Mouse (Mus musculus): ENCODE measurements at regions not wholly inside any gene's neighbourhood (a gene's known extent, or its start where the extent isn't known, plus 50 kb on each side); places are given as distances from the start of the nearest gene placed in this dataset.
"Not testable (repeated sequence)": the region's sequence is repeated elsewhere in the genome, so short reads cannot be mapped to it uniquely, and the experiment has no call there.

GRCm38 (mm10) chr10:117478202-117478930 lies 98.6 kb upstream of the Cpsf6 start:
- no peak for DNase-seq (ENCODE audit: low spot score in 2 of 2)

DNA sequence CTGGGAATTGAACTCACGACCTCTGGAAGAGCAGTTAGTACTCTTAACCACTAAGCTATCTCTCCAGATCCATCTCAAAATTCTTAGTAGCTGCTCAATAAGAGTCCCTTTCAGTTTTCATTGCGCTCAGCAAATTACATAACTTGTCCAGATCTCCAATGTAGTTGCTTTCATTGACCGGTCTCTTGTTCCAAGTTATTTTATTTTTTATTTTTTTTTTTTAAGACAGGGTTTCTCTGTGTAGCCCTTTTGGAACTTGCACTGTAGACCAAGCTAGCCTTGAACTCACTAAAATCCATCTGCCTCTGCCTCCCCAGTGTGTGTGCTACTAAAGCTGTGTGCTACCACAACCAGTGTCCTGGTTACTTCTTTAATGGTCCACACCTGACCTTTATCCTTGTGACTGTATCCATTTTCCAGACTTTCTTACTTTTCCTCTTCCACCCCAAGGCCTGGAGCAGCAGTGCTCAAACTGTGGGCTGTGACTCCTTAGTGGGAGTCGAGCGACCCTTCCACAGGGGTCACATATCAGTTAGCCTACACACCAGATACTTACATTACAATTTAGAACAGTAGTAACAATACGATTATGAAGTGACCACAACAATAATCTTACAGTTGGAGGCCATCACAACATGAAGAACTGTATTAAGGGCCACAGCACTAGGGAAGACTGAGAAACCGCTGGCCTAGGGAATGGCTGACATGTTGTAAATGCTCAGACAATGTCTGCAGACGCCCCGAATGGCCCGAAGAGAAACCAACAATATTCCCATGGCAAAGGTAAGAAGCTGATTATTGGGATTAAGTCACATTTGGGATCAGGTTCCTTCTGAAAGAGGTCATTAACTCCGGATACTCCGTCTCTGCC lies 97.8 kb upstream of the Cpsf6 start:
- DNase-seq (ENCODE audit: low spot score in 2 of 2), result no peak

DNA sequence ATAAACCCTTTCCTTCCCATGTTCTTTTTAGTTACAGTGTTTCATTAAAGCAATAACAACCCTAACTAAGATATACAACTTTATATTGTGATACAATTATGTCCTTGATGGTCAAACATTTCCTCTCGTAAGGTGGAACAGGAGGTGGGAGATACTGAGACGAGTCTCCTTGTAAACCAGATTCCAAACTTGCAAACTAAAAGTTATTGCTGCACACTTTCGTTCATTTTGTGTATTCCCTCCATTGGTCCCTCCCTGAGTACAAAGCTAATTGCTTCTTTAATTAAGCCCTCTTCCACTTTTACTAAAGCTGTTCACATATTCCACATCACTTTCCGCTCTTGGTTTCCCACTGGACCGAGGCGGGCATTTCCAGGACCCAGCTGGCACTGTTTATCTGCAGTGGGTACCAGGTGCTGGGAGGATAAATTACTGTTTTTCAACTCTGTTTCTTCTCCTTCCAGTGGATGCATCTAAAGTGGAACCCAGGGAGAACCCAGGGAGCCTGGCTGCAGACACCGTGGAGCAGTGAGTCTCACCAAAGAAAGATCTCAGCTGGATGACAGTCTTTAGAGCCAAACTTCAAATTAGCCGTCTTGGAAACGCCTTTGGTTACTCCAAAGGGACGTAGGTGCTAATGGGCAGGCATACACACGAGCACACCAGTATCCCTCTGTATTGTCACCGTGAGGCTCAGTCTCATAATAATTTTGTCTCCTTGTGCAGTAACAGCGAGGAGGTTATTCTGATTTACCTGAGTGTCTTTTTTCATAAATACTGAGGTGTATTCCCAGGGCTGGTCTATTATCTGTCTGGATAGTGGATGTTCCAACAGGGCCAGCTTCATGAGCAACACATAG lies 95.5 kb upstream of the Cpsf6 start:
- DNase-seq (ENCODE audit: low spot score in 2 of 2), result no peak

DNA sequence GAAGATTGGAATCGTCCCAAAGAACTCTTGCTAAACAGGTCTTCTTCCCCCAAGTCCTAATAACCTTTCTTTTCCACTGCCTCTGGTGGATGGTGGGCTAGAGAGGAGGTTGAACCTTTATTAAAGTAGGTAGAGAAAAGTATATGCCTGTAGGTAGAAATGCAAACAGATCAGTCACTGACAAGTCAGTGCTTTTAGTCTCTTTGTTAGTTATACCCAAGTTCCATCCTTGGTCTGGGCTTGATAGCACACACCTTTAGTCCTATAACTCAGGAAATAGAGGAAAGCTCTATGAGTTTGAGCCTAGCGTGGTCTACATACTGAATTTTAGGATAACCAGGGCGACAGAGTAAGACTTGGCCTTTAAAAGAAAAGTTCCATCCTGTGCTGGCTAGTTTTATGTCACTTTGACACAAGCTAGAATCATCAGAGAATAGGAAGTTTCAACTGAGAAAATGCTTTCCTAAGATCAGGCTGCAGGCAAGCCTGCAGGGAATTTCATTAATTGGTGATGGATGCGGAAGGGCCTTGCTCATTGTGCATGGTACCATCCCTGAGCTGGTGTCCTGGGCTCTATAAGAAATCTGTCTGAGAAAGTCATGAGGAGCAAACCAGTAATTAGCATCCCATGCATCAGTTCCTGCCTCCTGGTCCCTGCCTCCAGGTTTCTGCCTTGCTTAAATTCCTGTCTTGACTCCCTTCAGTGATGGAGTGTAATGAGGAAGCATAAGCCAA lies 94.7 kb upstream of the Cpsf6 start:
- DNase-seq (ENCODE audit: low spot score in 2 of 2), result no peak

- DNase-seq (ENCODE audit: low spot score in 2 of 2), result no peak
These were observed 93.7 kb upstream of the Cpsf6 start for GRCm38 (mm10) chr10:117473471-117473870.

GRCm38 (mm10) chr10:117472568-117472930 lies 92.7 kb upstream of the Cpsf6 start:
- DNase-seq (ENCODE audit: low spot score in 2 of 2), result no peak

DNA sequence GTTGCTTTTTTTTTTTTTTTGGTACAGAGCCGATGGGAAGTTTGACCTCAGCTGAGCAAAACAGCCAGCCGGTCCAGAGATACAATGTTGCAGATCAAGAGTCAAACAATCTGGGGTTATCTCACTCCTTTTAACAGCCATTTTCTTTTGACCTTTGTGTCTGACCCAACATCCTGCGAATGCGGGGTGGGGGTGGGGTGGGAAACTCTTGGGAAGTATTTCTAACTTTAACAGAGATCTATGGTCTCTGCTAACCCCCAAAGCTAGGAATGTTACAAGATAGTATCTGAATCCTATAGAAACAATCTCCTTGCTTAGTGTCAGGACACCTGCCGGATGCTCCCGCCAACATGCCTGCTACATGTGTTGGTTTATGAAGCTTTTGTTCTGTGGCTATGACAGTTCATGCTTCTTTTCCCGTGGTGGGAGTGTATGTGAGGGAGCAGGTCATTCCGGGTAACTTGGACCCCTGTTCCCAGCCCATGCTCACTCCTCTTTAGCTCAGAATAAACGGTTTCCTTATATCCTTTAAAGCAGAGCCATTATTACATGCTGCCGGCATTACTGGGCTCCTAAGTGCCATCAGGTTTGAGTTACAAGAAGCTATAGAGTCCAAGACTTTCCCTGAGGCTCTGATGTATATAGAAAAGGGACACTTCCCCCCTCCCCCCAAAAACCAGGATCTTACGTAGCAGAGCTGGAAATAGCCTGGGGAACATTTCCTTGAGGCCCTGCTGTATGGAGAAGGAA lies 92.2 kb upstream of the Cpsf6 start:
- DNase-seq (ENCODE audit: low spot score in 2 of 2), result no peak

DNA sequence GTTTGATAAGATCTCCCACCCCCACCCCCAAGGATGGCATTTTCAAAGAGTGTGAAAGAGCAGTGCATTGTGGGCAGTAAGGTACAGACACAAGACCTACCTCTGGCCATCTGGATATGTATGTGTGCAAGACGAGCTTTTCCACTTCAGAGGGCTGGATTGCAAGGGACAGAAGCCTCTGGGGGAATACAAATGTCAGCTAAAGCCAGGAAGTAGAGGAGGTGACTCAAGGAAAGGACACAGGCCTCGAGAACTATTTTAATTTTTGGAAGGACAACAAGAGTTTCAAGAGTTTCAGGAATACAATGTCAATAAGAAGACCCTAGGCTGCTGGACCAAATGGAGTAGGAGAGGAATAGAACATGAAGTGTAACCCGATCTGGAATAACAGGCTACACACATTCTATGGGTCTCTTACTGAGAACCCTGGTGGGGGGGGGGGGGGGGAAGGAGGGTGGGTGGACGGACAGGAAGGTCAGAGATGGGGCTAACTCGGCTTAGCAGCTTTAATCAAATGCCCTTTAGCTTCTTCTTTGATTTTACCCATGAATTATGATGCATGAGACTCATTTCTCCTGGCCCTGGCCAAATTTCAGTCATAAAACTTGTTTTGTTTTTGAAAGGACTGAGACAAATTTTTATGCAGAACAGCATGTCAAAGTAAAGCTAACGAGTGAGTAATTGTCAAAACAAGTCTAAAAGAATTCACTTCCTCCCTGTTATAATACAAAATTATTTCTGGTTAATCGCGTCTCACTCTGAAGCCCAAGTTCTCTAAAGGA lies 91.4 kb upstream of the Cpsf6 start:
- no peak for DNase-seq (ENCODE audit: low spot score in 2 of 2)

GRCm38 (mm10) chr10:117470481-117470880 lies 90.7 kb upstream of the Cpsf6 start:
- no peak for DNase-seq (ENCODE audit: low spot score in 2 of 2)

DNA sequence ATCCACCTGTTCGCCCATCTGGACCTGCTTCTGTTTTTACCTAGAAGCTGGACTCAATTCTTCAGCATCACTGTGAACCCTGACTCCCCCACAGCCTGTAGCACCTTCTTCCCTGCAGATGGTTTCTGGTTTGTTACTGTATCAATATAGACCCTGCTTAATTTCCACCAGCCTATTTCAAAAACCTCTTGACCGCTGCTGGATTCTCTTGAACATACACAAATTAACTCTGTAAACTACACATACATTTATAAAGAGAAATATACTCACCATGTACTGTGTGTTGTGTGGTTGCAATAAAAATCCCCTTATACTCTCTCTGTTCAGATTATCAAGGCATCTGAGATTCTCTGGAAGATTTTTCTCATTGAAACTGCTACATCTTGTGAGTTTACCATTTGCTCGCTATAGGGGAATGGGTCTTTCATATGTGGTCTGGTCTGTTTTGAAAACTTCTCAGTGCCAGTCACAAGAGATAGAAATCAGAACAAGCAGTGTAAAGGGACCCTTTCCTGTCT lies 89.8 kb upstream of the Cpsf6 start:
- DNase-seq (ENCODE audit: low spot score in 2 of 2), result no peak

- DNase-seq (ENCODE audit: low spot score in 2 of 2), result no peak
These were observed 89.2 kb upstream of the Cpsf6 start for GRCm38 (mm10) chr10:117468931-117469572.

DNA sequence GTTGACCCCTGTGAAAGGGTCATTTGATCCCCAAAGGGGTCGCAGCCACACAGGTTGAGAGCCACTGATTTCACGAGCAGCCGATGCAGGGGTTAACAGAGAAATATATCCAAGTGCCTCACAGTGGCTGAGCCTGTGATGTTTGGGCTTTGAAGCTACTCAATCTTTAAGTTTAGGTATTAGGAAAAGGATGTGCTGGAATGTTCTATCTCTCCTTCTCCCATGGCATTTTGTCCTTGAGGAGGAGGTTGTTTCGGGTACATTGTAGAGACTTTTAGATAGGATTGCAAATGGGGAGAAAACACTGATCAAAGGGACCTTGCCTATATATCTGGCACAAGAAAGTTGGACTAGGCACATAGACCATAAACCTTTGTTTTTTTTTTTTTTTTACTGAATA lies 88.6 kb upstream of the Cpsf6 start:
- no peak for DNase-seq (ENCODE audit: low spot score in 2 of 2)

GRCm38 (mm10) chr10:117467161-117467560 lies 87.3 kb upstream of the Cpsf6 start:
- DNase-seq (ENCODE audit: low spot score in 2 of 2), result no peak

DNA sequence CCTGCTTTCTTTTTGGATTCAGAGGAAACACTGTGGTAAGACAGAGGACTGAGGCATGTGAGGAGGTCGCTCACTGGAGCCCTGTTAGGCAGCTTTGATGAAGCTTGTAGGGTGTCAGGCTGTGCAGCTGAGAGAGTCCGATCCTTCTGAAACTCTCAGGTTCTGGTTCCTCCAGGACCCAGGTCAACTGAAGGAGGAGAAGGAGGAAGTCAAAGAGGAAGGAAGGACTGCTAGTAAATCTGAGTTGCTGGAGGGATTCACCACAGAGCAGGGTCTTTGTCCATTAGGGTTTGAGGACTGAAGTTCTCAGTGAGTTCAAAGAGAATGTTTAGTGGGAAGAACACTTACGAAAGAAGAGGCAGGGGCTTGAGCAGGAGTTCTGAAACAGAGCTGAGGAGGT lies 86.6 kb upstream of the Cpsf6 start:
- DNase-seq (ENCODE audit: low spot score in 2 of 2), result no peak

GRCm38 (mm10) chr10:117465671-117466250 lies 85.9 kb upstream of the Cpsf6 start:
- DNase-seq (ENCODE audit: low spot score in 2 of 2), result no peak

DNA sequence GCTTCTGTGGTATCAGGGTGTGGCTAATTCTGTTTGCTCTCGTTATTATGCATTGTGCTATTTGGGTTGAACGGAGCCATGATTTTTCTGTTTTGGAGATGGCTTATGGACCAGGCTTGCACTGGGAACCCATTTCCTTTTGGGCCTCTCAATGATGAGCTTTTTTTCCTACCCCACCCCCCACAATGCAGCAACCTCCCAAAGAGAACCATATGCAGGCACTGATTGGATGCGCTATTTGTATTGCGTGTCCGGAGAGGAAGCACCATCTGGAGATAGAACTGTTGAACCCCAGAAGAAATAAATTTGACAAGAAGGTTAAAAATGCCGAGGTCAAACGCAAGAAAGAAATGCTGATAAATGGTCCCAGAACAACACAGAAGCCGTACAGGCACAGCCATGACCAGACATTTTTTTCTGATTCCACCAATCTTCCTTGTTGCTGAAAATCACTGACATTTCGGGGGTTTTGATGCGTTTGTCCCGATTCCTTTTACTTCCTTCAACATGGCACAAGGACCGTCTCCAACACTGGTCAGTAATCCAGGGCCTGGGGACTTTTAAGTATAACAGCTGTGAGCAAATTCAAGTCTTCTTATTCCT lies 85.3 kb upstream of the Cpsf6 start:
- DNase-seq (ENCODE audit: low spot score in 2 of 2), result no peak

DNA sequence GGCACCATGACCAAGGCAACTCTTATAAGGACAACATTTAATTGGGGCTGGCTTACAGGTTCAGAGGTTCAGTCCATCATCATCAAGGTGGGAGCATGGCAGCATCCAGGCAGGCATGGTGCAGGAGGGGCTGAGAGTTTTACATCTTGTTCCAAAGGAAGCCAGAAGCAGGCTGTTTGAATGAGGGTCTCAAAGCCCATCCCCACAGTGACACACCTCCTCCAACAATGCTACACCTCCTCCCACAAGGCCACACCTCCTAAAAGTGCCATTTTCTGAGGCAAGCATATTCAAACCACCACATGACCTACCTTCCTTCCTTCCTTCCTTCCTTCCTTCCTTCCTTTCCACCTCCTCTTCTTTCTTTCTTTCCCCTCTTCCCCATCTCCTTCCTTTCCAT lies 84.5 kb upstream of the Cpsf6 start:
- not testable (repeated sequence) for DNase-seq (ENCODE audit: low spot score in 2 of 2)

DNA sequence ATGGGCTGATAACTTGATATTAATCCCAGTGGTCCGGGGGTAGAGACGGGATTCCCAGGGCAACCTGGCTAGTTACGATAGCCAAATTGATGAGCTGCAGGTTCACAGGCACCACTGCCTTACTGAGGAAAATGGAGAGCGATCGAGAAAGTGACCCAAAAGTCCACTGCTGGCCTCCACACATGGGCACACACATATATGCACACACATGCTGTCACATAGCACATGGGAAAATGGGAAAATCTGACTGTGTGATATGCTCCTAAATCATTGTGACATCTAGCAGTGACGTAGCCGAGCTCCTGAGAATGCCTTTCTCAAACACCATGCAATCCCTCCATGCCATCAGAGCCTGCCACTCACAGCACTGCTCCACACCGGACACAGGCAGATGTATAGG lies 83.8 kb upstream of the Cpsf6 start:
- DNase-seq (ENCODE audit: low spot score in 2 of 2), result no peak

GRCm38 (mm10) chr10:117462921-117463320 lies 83.1 kb upstream of the Cpsf6 start:
- DNase-seq (ENCODE audit: low spot score in 2 of 2), result no peak
